In the genomic region with DNA sequence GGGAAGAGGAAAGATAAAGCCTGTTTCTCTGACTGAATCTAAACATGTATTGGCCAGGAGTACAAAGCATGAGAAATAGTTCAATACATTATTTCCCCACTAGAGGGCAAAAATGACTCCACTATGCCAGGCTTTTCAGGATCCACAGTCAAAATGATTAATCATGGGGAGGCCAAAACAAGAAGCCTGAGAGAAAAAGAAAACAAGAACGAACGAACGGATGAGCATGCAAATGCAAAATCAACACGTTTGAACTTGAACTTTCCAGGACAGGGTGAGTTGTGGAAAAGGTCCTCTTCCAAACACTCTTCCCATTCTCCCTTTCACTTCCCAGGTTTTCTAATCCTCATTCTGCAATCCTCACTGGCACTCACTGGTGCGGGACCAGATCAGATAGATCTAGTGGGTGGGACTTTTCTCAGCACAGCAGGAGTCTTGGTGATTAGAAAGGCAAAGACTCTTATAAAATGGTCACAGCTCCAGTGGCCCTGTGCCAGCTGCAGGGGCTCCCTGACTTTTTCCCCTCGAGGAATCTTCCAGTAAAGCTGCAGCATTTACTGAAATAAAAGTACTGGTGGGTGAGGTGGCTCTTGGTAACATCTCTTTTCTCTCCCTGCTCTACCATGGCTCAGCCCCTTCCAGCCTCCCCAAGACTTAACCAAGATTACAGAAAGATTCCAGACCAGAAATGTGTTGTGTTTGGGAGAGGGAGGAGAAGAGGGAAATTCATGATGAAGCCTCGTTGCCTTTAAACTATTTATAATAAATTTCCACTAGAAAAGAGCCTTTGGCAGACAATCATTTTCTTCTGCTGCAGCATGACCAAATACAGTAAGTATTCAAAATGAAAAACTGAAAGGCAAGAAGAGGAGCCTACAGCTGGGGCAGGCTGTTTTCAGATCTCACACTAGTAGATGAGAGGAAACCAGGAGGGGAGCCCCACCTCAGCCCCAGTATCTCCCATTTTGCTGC, we compare ENCODE assay signal across 8 mouse cellular contexts.
DNase-seq lines count a peak whose midpoint lies in the region; ATAC-seq and TF ChIP-seq lines count a peak whose summit lies in the region.

No protein-coding gene starts in this region.

- H3K27ac ChIP-seq in heart, adult 2 months: peak overlapping the region; percentile 10
- peak overlapping the region; percentile 69 for H3K27ac ChIP-seq in lung, embryonic 16.5 days (ENCODE audit: low read length)

- peak overlapping the region; percentile 29 for H3K4me2 ChIP-seq in lung, embryonic 16.5 days (ENCODE audit: low read depth, low read length)

- no peak for TF ChIP-seq POLR2A in heart, adult 2 months (IDR thresholded peaks at IDR 0.05; ENCODE audit: insufficient read depth, low read depth, low read length)

- peak; percentile 6 for DNase-seq in CD4-positive helper T cell, adult 2 months (ENCODE audit: low read depth, low spot score)
- DNase-seq in ZHBTc4 (ENCODE audit: low read depth, low spot score): peak; percentile 84
- DNase-seq in embryo, embryonic 10 days (ENCODE audit: low spot score): peak; percentile 67
- peak; percentile 33 to 55 for DNase-seq in heart, adult 2 months
- peak; percentile 7 for DNase-seq in kidney, adult 11 months
- DNase-seq in retina, adult 2 months (ENCODE audit: low read depth, low spot score): peak; percentile 45
- no peak for DNase-seq in T-cell, adult 2 months (ENCODE audit: low spot score)

- no peaks in the 10 kb centered on the region for H3K9me3 ChIP-seq in lung, embryonic 16.5 days (ENCODE audit: control insufficient read depth, low read length)

- H3K4me3 ChIP-seq in heart, adult 2 months: peak overlapping the region; percentile 26; the same call in 1 of the 2 replicates
- peak overlapping the region; percentile 14; the same call in 1 of the 2 replicates for H3K4me3 ChIP-seq in lung, embryonic 16.5 days (ENCODE audit: low read length)

- peak; percentile 85 for TF ChIP-seq CTCF in heart, adult 2 months (IDR thresholded peaks at IDR 0.05)

- peak overlapping the region; percentile 68 for H3K9ac ChIP-seq in heart, adult 2 months (ENCODE audit: low read depth, low read length)
- no peak overlapping the region for H3K9ac ChIP-seq in lung, embryonic 16.5 days (ENCODE audit: low read length)

- H3K36me3 ChIP-seq in heart, adult 2 months (ENCODE audit: control insufficient read depth, insufficient read depth, low read length): peaks cover 2% of the 10 kb centered on the region; the same call in 1 of the 2 replicates
- no peaks in the 10 kb centered on the region for H3K36me3 ChIP-seq in lung, embryonic 16.5 days (ENCODE audit: control insufficient read depth, insufficient read depth, low read length)

- intact Hi-C loops in heart, adult 2 months (cut with DNase I): loop anchor here (2.0 to 5.0 kb wide), 5 partner anchors 121 to 517 kb away; partner anchors contain the start of gene Plcb4

- ATAC-seq in lung, embryonic 16.5 days (ENCODE audit: low read depth): peak; percentile 72

- H3K4me1 ChIP-seq in heart, adult 2 months (ENCODE audit: control insufficient read depth, insufficient read depth, low read length): no peaks in the 10 kb centered on the region; the same call in 1 of the 2 replicates
- H3K4me1 ChIP-seq in lung, embryonic 16.5 days (replicated peaks; ENCODE audit: control insufficient read depth, insufficient read depth, low read length): 0 out of 2 replicates have a peak, but pooled peaks cover 3% of the 10 kb centered on the region

- 7% methylated on average over 7 of the region's 7 CpGs for WGBS in heart, adult 2 months
- 12% methylated on average over 7 of the region's 7 CpGs for WGBS in lung, embryonic 16.5 days

- no peaks in the 10 kb centered on the region for H3K27me3 ChIP-seq in heart, adult 2 months (ENCODE audit: control insufficient read depth, insufficient read depth, low read length)
- no peaks in the 10 kb centered on the region for H3K27me3 ChIP-seq in lung, embryonic 16.5 days (ENCODE audit: control insufficient read depth, insufficient read depth, low read depth, low read length)

- TF ChIP-seq EP300 in heart, adult 2 months (IDR thresholded peaks at IDR 0.05; ENCODE audit: insufficient read depth, low read depth, low read length): no peak

- H3K79me2 ChIP-seq in heart, adult 2 months (replicated peaks; ENCODE audit: control insufficient read depth, insufficient read depth, low read length): no peaks in the 10 kb centered on the region
